ENCODE assay signal across 24 mouse cellular contexts in genomic region chr17:31152512-31152911, GRCm38 (mm10). TPM values are rescaled to one million over a fixed set of nuclear protein-coding genes. Genes with fewer than 3 reads are reported as not detected.
A peak's percentile ranks its signal among the peaks of the same experiment; 100 is the strongest.
DNase-seq lines count a peak whose midpoint lies in the region; ATAC-seq and TF ChIP-seq lines count a peak whose summit lies in the region.
"Had no signal": no experiment of that assay in that cellular context is flagged by ENCODE, and none has a peak within 500 bp of the region (broad histone marks: within the 10 kb centered on the region; RNA-seq: fewer than 3 reads in every experiment).

No protein-coding gene starts in this region.

- no peaks in the 10 kb centered on the region for H3K9me3 ChIP-seq in liver, embryonic 12.5 days (replicated peaks)
- no peaks in the 10 kb centered on the region for H3K9me3 ChIP-seq in liver, embryonic 11.5 days (ENCODE audit: control insufficient read depth, low read length)
- H3K9me3 ChIP-seq in kidney, postnatal 0 days (replicated peaks; ENCODE audit: low read length), result no peaks in the 10 kb centered on the region
- no peaks in the 10 kb centered on the region for H3K9me3 ChIP-seq in liver, embryonic 14.5 days (ENCODE audit: control insufficient read depth, low read length)
- H3K9me3 ChIP-seq in hindbrain, embryonic 13.5 days, result peaks cover 5% of the 10 kb centered on the region; the same call in 1 of the 2 replicates
- H3K9me3 ChIP-seq: forebrain, embryonic 15.5 days; lung, embryonic 15.5 days; neural tube, embryonic 15.5 days had no signal

- ATAC-seq in liver, embryonic 12.5 days, result 0 out of 2 replicates have a peak, but pooled peaks have one; percentile 24
- ATAC-seq in liver, embryonic 11.5 days (replicated peaks; ENCODE audit: low FRiP score), result no peak
- ATAC-seq in kidney, postnatal 0 days (replicated peaks; ENCODE audit: low FRiP score, low read depth), result peak; percentile 78
- ATAC-seq in liver, embryonic 14.5 days (ENCODE audit: insufficient read depth), result 0 out of 2 replicates have a peak, but pooled peaks have one; percentile 41
- no peak for ATAC-seq in hindbrain, embryonic 13.5 days (ENCODE audit: low FRiP score)
- ATAC-seq: forebrain, embryonic 15.5 days; midbrain, embryonic 16.5 days had no signal

- H3K4me1 ChIP-seq in liver, embryonic 12.5 days, result 0 out of 2 replicates have a peak, but pooled peaks cover 3% of the 10 kb centered on the region
- no peaks in the 10 kb centered on the region; the same call in none of the 2 replicates for H3K4me1 ChIP-seq in liver, embryonic 11.5 days (replicated peaks; ENCODE audit: control insufficient read depth, insufficient read depth, low read length)
- no peaks in the 10 kb centered on the region for H3K4me1 ChIP-seq in kidney, postnatal 0 days (replicated peaks; ENCODE audit: insufficient read depth, low read length)
- H3K4me1 ChIP-seq in liver, embryonic 14.5 days (replicated peaks; ENCODE audit: control insufficient read depth in 2 of 2, insufficient read depth in 2 of 2, low read length in 1 of 2), result peaks cover 0 to 5% of the 10 kb centered on the region in 2 experiments; a peak in 1 of 4 replicates
- H3K4me1 ChIP-seq in hindbrain, embryonic 13.5 days (replicated peaks), result peaks cover 6% of the 10 kb centered on the region
- H3K4me1 ChIP-seq: forebrain, embryonic 15.5 days; limb, embryonic 12.5 days; lung, embryonic 15.5 days; neural tube, embryonic 15.5 days had no signal

- H3K4me3 ChIP-seq in liver, embryonic 12.5 days, result no peak overlapping the region
- H3K4me3 ChIP-seq in liver, embryonic 11.5 days (ENCODE audit: low read depth, low read length), result no peak overlapping the region
- H3K4me3 ChIP-seq in kidney, postnatal 0 days (replicated peaks; ENCODE audit: low read depth, low read length), result no peak overlapping the region
- H3K4me3 ChIP-seq in liver, embryonic 14.5 days (ENCODE audit: insufficient read depth in 1 of 2, low read depth in 2 of 2, low read length in 2 of 2), result no peak overlapping the region
- H3K4me3 ChIP-seq in hindbrain, embryonic 13.5 days, result no peak overlapping the region
- H3K4me3 ChIP-seq: forebrain, embryonic 15.5 days; hindbrain, embryonic 10.5 days; left cerebral cortex, adult 2 months; limb, embryonic 12.5 days; lung, embryonic 15.5 days; neural tube, embryonic 15.5 days had no signal

- H3K27me3 ChIP-seq in liver, embryonic 12.5 days (replicated peaks), result no peaks in the 10 kb centered on the region
- H3K27me3 ChIP-seq in liver, embryonic 11.5 days (replicated peaks; ENCODE audit: control insufficient read depth, insufficient read depth, low read length), result no peaks in the 10 kb centered on the region
- H3K27me3 ChIP-seq in kidney, postnatal 0 days (ENCODE audit: insufficient read depth, low read length), result no peaks in the 10 kb centered on the region
- H3K27me3 ChIP-seq in liver, embryonic 14.5 days (ENCODE audit: control insufficient read depth, insufficient read depth, low read length), result no peaks in the 10 kb centered on the region
- no peaks in the 10 kb centered on the region for H3K27me3 ChIP-seq in hindbrain, embryonic 13.5 days
- H3K27me3 ChIP-seq: forebrain, embryonic 15.5 days; limb, embryonic 12.5 days; lung, embryonic 15.5 days; neural tube, embryonic 15.5 days had no signal

- WGBS in liver, embryonic 12.5 days (ENCODE audit: insufficient replicate concordance), result 64% methylated on average over 5 of the region's 5 CpGs
- WGBS in liver, embryonic 11.5 days, result 65% methylated on average over 5 of the region's 5 CpGs
- WGBS in kidney, postnatal 0 days, result 49% methylated on average over 5 of the region's 5 CpGs
- 51% methylated on average over 5 of the region's 5 CpGs for WGBS in liver, embryonic 14.5 days (ENCODE audit: insufficient replicate concordance)
- 38% methylated on average over 5 of the region's 5 CpGs for WGBS in hindbrain, embryonic 13.5 days

- no peak for TF ChIP-seq CTCF in kidney, postnatal 0 days (IDR thresholded peaks at IDR 0.05; ENCODE audit: low read depth)
- TF ChIP-seq CTCF in liver, embryonic 14.5 days (IDR thresholded peaks at IDR 0.05; ENCODE audit: low read depth), result no peak

- no peak for DNase-seq in liver, embryonic 11.5 days (ENCODE audit: low spot score)
- peak; percentile 25 for DNase-seq in kidney, postnatal 0 days (ENCODE audit: low spot score)
- DNase-seq in liver, embryonic 14.5 days (ENCODE audit: low read depth in 3 of 3, low spot score in 3 of 3), result peak in 2 of 3 experiments; percentile 14 to 17
- DNase-seq in yolk sac, embryonic 10.5 days (ENCODE audit: low spot score), result peak; percentile 82
- DNase-seq in Muller cell, postnatal 12 days (ENCODE audit: inconsistent ontology term), result no peak
- no peak for DNase-seq in frontal cortex, postnatal 25 days (ENCODE audit: low spot score in 2 of 2)
- DNase-seq: adrenal gland, adult 8-10 months; B cell, adult 2 months; cerebellum, adult 9-10 months; lung, postnatal 4 days; right cerebral cortex, postnatal 25 days; thymus, postnatal 14 days had no signal

- H3K27ac ChIP-seq in liver, embryonic 12.5 days, result no peak overlapping the region
- no peak overlapping the region for H3K27ac ChIP-seq in liver, embryonic 11.5 days (ENCODE audit: low read depth, low read length)
- H3K27ac ChIP-seq in kidney, postnatal 0 days, result peak overlapping the region; percentile 9; the same call in 1 of the 2 replicates
- H3K27ac ChIP-seq in liver, embryonic 14.5 days, result no peak overlapping the region
- H3K27ac ChIP-seq in hindbrain, embryonic 13.5 days, result no peak overlapping the region
- H3K27ac ChIP-seq: forebrain, embryonic 15.5 days; hindbrain, embryonic 10.5 days; left cerebral cortex, adult 2 months; limb, embryonic 12.5 days; lung, embryonic 15.5 days; neural tube, embryonic 15.5 days had no signal

- H3K9ac ChIP-seq in liver, embryonic 12.5 days, result no peak overlapping the region
- H3K9ac ChIP-seq in liver, embryonic 11.5 days (ENCODE audit: low read depth, low read length), result no peak overlapping the region
- H3K9ac ChIP-seq in kidney, postnatal 0 days (ENCODE audit: low read depth, low read length), result no peak overlapping the region
- H3K9ac ChIP-seq in liver, embryonic 14.5 days (replicated peaks), result no peak overlapping the region
- no peak overlapping the region for H3K9ac ChIP-seq in hindbrain, embryonic 13.5 days
- H3K9ac ChIP-seq: forebrain, embryonic 15.5 days; limb, embryonic 12.5 days; lung, embryonic 15.5 days; neural tube, embryonic 15.5 days had no signal

- H3K36me3 ChIP-seq in liver, embryonic 12.5 days, result no peaks in the 10 kb centered on the region
- H3K36me3 ChIP-seq in liver, embryonic 11.5 days (ENCODE audit: control insufficient read depth, insufficient read depth, low read length), result no peaks in the 10 kb centered on the region
- H3K36me3 ChIP-seq in kidney, postnatal 0 days (ENCODE audit: insufficient read depth, low read length), result no peaks in the 10 kb centered on the region
- no peaks in the 10 kb centered on the region for H3K36me3 ChIP-seq in liver, embryonic 14.5 days (replicated peaks; ENCODE audit: control insufficient read depth, insufficient read depth, low read depth)
- H3K36me3 ChIP-seq in hindbrain, embryonic 13.5 days, result no peaks in the 10 kb centered on the region
- H3K36me3 ChIP-seq: forebrain, embryonic 15.5 days; hindbrain, embryonic 10.5 days; limb, embryonic 12.5 days; lung, embryonic 15.5 days; neural tube, embryonic 15.5 days had no signal

- no peak for TF ChIP-seq EP300 in liver, embryonic 14.5 days (IDR thresholded peaks at IDR 0.05; ENCODE audit: low read depth)

- no peak overlapping the region for H3K4me2 ChIP-seq in liver, embryonic 12.5 days
- H3K4me2 ChIP-seq in liver, embryonic 11.5 days, result no peak overlapping the region
- H3K4me2 ChIP-seq in kidney, postnatal 0 days (ENCODE audit: low read length), result no peak overlapping the region
- peak overlapping the region; percentile 9; the same call in 1 of the 2 replicates for H3K4me2 ChIP-seq in liver, embryonic 14.5 days (ENCODE audit: low read depth)
- H3K4me2 ChIP-seq in hindbrain, embryonic 13.5 days, result no peak overlapping the region
- H3K4me2 ChIP-seq: forebrain, embryonic 15.5 days; limb, embryonic 12.5 days; lung, embryonic 15.5 days; neural tube, embryonic 15.5 days had no signal

RNA-seq across cellular contexts. Expression of gene Tff2, which starts 8.4 kb away (rescaled TPM):
- polyA plus RNA-seq in liver, embryonic 12.5 days (2016; fragmentation: Nextera tagmentation; extraction: Ambion mirVana), result not detected in 2 replicates
- polyA plus RNA-seq in liver, embryonic 11.5 days (2014; fragmentation: Nextera tagmentation; extraction: Ambion mirVana), result not detected in 2 replicates
- 4.9 and 7.7 TPM in 2 replicates for polyA plus RNA-seq in kidney, postnatal 0 days (2015; fragmentation: Nextera tagmentation; extraction: Ambion mirVana)
- not detected in 2 replicates for polyA plus RNA-seq in liver, embryonic 14.5 days (2012; rRNA removed)
- polyA plus RNA-seq in liver, embryonic 14.5 days (2014; fragmentation: Nextera tagmentation; extraction: Ambion mirVana), result not detected in 2 replicates
- polyA plus RNA-seq in hindbrain, embryonic 13.5 days (2015; fragmentation: Nextera tagmentation; extraction: Ambion mirVana), result not detected in 2 replicates
- polyA plus RNA-seq: embryonic facial prominence, embryonic 11.5 days; forebrain, embryonic 15.5 days; heart, postnatal 0 days; hindbrain, embryonic 10.5 days; limb, embryonic 12.5 days; lung, embryonic 15.5 days; midbrain, embryonic 16.5 days; neural tube, embryonic 15.5 days had no signal

RNA-seq across cellular contexts. Expression of gene Tff1, which starts 12.6 kb away (rescaled TPM):
- 0.46 TPM in 1 of 2 replicates, not detected in the other for polyA plus RNA-seq in liver, embryonic 12.5 days (2016; fragmentation: Nextera tagmentation; extraction: Ambion mirVana)
- not detected in 2 replicates for polyA plus RNA-seq in liver, embryonic 11.5 days (2014; fragmentation: Nextera tagmentation; extraction: Ambion mirVana)
- polyA plus RNA-seq in kidney, postnatal 0 days (2015; fragmentation: Nextera tagmentation; extraction: Ambion mirVana), result 0.62 TPM in 1 of 2 replicates, not detected in the other
- not detected in 2 replicates for polyA plus RNA-seq in liver, embryonic 14.5 days (2012; rRNA removed)
- not detected in 2 replicates for polyA plus RNA-seq in liver, embryonic 14.5 days (2014; fragmentation: Nextera tagmentation; extraction: Ambion mirVana)
- not detected in 2 replicates for polyA plus RNA-seq in hindbrain, embryonic 13.5 days (2015; fragmentation: Nextera tagmentation; extraction: Ambion mirVana)
- polyA plus RNA-seq: embryonic facial prominence, embryonic 11.5 days; forebrain, embryonic 15.5 days; heart, postnatal 0 days; hindbrain, embryonic 10.5 days; limb, embryonic 12.5 days; lung, embryonic 15.5 days; midbrain, embryonic 16.5 days; neural tube, embryonic 15.5 days; spleen, adult 2 months had no signal

RNA-seq across cellular contexts. Expression of gene Tff3, which starts 23.1 kb away (rescaled TPM):
- 2.2 and 2.3 TPM in 2 replicates for polyA plus RNA-seq in liver, embryonic 12.5 days (2016; fragmentation: Nextera tagmentation; extraction: Ambion mirVana)
- polyA plus RNA-seq in liver, embryonic 11.5 days (2014; fragmentation: Nextera tagmentation; extraction: Ambion mirVana), result 2.1 and 2.5 TPM in 2 replicates
- 0.52 and 1.1 TPM in 2 replicates for polyA plus RNA-seq in kidney, postnatal 0 days (2015; fragmentation: Nextera tagmentation; extraction: Ambion mirVana)
- 10.1 and 16.8 TPM in 2 replicates for polyA plus RNA-seq in liver, embryonic 14.5 days (2012; rRNA removed)
- polyA plus RNA-seq in liver, embryonic 14.5 days (2014; fragmentation: Nextera tagmentation; extraction: Ambion mirVana), result 27.4 and 27.6 TPM in 2 replicates
- polyA plus RNA-seq in hindbrain, embryonic 13.5 days (2015; fragmentation: Nextera tagmentation; extraction: Ambion mirVana), result 3.5 and 3.9 TPM in 2 replicates
- polyA plus RNA-seq: embryonic facial prominence, embryonic 11.5 days; heart, postnatal 0 days; hindbrain, embryonic 10.5 days; limb, embryonic 12.5 days; spleen, adult 2 months had no signal

RNA-seq across cellular contexts. Expression of gene Tmprss3, which starts 46.3 kb away (rescaled TPM):
- polyA plus RNA-seq in liver, embryonic 12.5 days (2016; fragmentation: Nextera tagmentation; extraction: Ambion mirVana), result 0.24 and 0.33 TPM in 2 replicates
- 0.12 and 0.45 TPM in 2 replicates for polyA plus RNA-seq in liver, embryonic 11.5 days (2014; fragmentation: Nextera tagmentation; extraction: Ambion mirVana)
- polyA plus RNA-seq in kidney, postnatal 0 days (2015; fragmentation: Nextera tagmentation; extraction: Ambion mirVana), result 0.05 TPM in 1 of 2 replicates, not detected in the other
- 0.27 and 0.39 TPM in 2 replicates for polyA plus RNA-seq in liver, embryonic 14.5 days (2012; rRNA removed)
- polyA plus RNA-seq in liver, embryonic 14.5 days (2014; fragmentation: Nextera tagmentation; extraction: Ambion mirVana), result 0.13 and 0.25 TPM in 2 replicates
- polyA plus RNA-seq in hindbrain, embryonic 13.5 days (2015; fragmentation: Nextera tagmentation; extraction: Ambion mirVana), result 0.08 TPM in 1 of 2 replicates, not detected in the other
- polyA plus RNA-seq: embryonic facial prominence, embryonic 11.5 days; forebrain, embryonic 15.5 days; heart, postnatal 0 days; hindbrain, embryonic 10.5 days; limb, embryonic 12.5 days; midbrain, embryonic 16.5 days had no signal

RNA-seq across cellular contexts. Expression of gene Ubash3a, which starts 55.2 kb away (rescaled TPM):
- polyA plus RNA-seq in liver, embryonic 12.5 days (2016; fragmentation: Nextera tagmentation; extraction: Ambion mirVana), result 23.2 and 25.6 TPM in 2 replicates
- polyA plus RNA-seq in liver, embryonic 11.5 days (2014; fragmentation: Nextera tagmentation; extraction: Ambion mirVana), result 37.9 and 42.5 TPM in 2 replicates
- 0.11 and 0.14 TPM in 2 replicates for polyA plus RNA-seq in kidney, postnatal 0 days (2015; fragmentation: Nextera tagmentation; extraction: Ambion mirVana)
- polyA plus RNA-seq in liver, embryonic 14.5 days (2012; rRNA removed), result 7.7 and 8.4 TPM in 2 replicates
- 11.8 and 13.8 TPM in 2 replicates for polyA plus RNA-seq in liver, embryonic 14.5 days (2014; fragmentation: Nextera tagmentation; extraction: Ambion mirVana)
- 0.30 and 0.38 TPM in 2 replicates for polyA plus RNA-seq in hindbrain, embryonic 13.5 days (2015; fragmentation: Nextera tagmentation; extraction: Ambion mirVana)
- polyA plus RNA-seq: midbrain, embryonic 16.5 days; neural tube, embryonic 15.5 days had no signal

Comparison
In these comparisons a context has a peak if more than half of its experiments do, and no peak if none do; other contexts are left out.
1. ATAC-seq: peak in liver, embryonic 12.5 days (single experiment), kidney, postnatal 0 days (single experiment) and liver, embryonic 14.5 days (single experiment); none in liver, embryonic 11.5 days (single experiment) and hindbrain, embryonic 13.5 days (single experiment).
2. DNase-seq: peak in kidney, postnatal 0 days (single experiment), liver, embryonic 14.5 days (2 of 3) and yolk sac, embryonic 10.5 days (single experiment); none in liver, embryonic 11.5 days (single experiment), Muller cell, postnatal 12 days (single experiment) and frontal cortex, postnatal 25 days (0 of 2).